Mouse (Mus musculus) C2C12 (cell line): ENCODE results near the gene Ccl12.

Experiments used
- CEBPB ChIP-seq: IDR thresholded peaks from one replicate; pipeline ENCODE4 v1.6.1; 2011; ENCODE audit warnings: low read depth, mild to moderate bottlenecking, control low read depth, moderate library complexity
- CTCF ChIP-seq: IDR thresholded peaks from one replicate; pipeline ENCODE4 v1.5.1; 2011; ENCODE audit not compliant: control insufficient read depth, insufficient read depth, insufficient read length
- MAX ChIP-seq: IDR thresholded peaks from one replicate; pipeline ENCODE4 v1.6.1; 2011; ENCODE audit warnings: mild to moderate bottlenecking, control low read depth
- USF1 ChIP-seq: IDR thresholded peaks from one replicate; pipeline ENCODE4 v1.6.1; 2011; ENCODE audit warnings: low read depth, mild to moderate bottlenecking, control low read depth, moderate library complexity

DNA sequence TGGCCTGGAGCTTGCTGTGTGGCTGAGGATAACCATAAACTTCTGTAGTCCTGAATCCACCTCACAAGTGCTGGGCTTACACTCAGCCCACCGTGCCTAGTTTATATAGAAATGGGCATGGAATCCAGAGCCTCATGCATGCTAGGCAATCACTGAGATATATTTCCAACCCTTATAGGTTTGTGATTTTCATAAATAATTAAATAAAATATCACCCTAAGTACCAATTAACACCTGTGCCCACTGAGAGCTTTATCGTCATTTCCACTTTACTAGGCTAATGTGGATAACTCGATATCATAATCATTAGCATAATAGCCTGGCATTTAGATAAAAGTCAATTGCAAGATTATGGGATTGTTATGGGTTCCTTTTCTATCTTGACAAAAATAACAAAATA lies 17.3 kb upstream of the Ccl12 start:
- TF ChIP-seq CTCF (no peak), MAX (no peak), CEBPB (no peak), USF1 (no peak)
